Mouse (Mus musculus) testis, adult 2 months (tissue): ENCODE measurements at regions not wholly inside any gene's neighbourhood (a gene's known extent, or its start where the extent isn't known, plus 50 kb on each side); places are given as distances from the start of the nearest gene placed in this dataset.

ENCODE experiments used
- H3K27ac ChIP-seq: fragments of 200-500 bp; 2 replicates; pipeline ENCODE4 v1.5.1; 2012; ENCODE audit warnings: low read depth, low read length; ENCODE audit not compliant: control insufficient read depth, insufficient read depth
- H3K27me3 ChIP-seq: fragments of 200-500 bp; 2 replicates; pipeline ENCODE4 v1.6.1; 2012; ENCODE audit warnings: mild to moderate bottlenecking, low read length, moderate library complexity; ENCODE audit not compliant: control insufficient read depth, insufficient read depth
- H3K36me3 ChIP-seq: fragments of 200-500 bp; 2 replicates; pipeline ENCODE4 v1.6.1; 2012; ENCODE audit warnings: mild to moderate bottlenecking, low read length; ENCODE audit not compliant: control insufficient read depth, insufficient read depth
- H3K4me1 ChIP-seq: fragments of 200-500 bp; 2 replicates; pipeline ENCODE4 v1.6.1; 2012; ENCODE audit warnings: low read length; ENCODE audit not compliant: control insufficient read depth, insufficient read depth
- H3K4me3 ChIP-seq: fragments of 200-500 bp; 2 replicates; pipeline ENCODE4 v1.5.1; 2012; ENCODE audit warnings: low read depth, mild to moderate bottlenecking, low read length, moderate library complexity, mixed read lengths; ENCODE audit not compliant: control insufficient read depth
- CTCF ChIP-seq: fragments of 200-500 bp; IDR thresholded peaks from 2 replicates; pipeline ENCODE4 v1.5.1; 2012; ENCODE audit warnings: low read depth, mild to moderate bottlenecking, inconsistent platforms, low read length, moderate library complexity; ENCODE audit not compliant: control insufficient read depth, insufficient read depth, insufficient replicate concordance
- POLR2A ChIP-seq: fragments of 200-500 bp; IDR thresholded peaks from 2 replicates; pipeline ENCODE4 v1.6.1; 2012; ENCODE audit warnings: low read depth, mild to moderate bottlenecking, inconsistent platforms, low read length, moderate library complexity; ENCODE audit not compliant: control insufficient read depth

- TF ChIP-seq POLR2A (no peak), CTCF (no peak)
- Histone ChIP-seq H3K36me3 (no peaks in the 10 kb centered on the region), H3K27me3 (no peaks in the 10 kb centered on the region), H3K4me1 (peaks cover 2% of the 10 kb centered on the region; the same call in 1 of the 2 replicates), H3K27ac (no peak overlapping the region), H3K4me3 (no peak overlapping the region)
These were observed 62.0 kb upstream of the Calm2 start for GRCm38 (mm10) chr17:87508582-87509253.

DNA sequence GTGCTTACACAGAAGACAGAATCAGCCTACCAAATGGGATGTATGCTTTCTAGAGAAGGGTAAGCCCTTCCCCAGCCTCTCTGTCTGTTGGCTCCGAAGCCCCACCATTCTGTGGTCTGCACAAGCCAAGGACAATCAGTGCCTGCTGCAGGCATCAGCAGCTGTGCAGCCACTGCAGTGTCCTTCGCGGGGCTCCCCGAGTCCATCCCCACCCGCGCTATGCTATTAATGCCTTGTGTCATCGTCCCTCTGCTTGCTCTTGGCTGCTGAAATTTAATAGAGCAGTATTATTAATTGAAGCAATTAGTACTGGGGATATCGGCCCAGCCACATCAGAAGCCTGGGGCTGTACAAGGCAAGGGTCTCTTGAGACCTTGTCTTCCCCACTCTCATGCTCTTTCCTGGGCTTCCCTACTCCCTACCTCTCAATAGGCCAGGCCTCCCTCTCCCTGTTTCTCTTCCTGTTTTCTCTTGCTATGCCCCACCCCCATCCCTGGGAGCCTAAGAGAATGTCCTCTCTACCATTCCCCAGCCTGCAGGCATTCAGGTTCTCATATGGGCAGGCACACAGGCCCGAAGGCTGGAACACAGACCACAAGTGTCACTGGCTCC is 65.4 kb upstream of the Calm2 start:
- Histone ChIP-seq H3K4me3 (no peak overlapping the region), H3K27me3 (no peaks in the 10 kb centered on the region), H3K27ac (no peak overlapping the region), H3K36me3 (no peaks in the 10 kb centered on the region), H3K4me1 (no peaks in the 10 kb centered on the region; the same call in 1 of the 2 replicates)
- no peak for TF ChIP-seq POLR2A
- no peak for TF ChIP-seq CTCF

GRCm38 (mm10) chr17:87513822-87514221 is 67.1 kb upstream of the Calm2 start:
- Histone ChIP-seq H3K4me1 (no peaks in the 10 kb centered on the region; the same call in 1 of the 2 replicates), H3K27me3 (no peaks in the 10 kb centered on the region), H3K4me3 (no peak overlapping the region)

GRCm38 (mm10) chr17:87514366-87515126 is 67.8 kb upstream of the Calm2 start:
- Histone ChIP-seq H3K27me3 (no peaks in the 10 kb centered on the region), H3K4me3 (no peak overlapping the region), H3K4me1 (no peaks in the 10 kb centered on the region; the same call in 1 of the 2 replicates), H3K27ac (no peak overlapping the region), H3K36me3 (no peaks in the 10 kb centered on the region)
- no peak for TF ChIP-seq POLR2A
- no peak for TF ChIP-seq CTCF

More at GRCm38 (mm10) chr17:87513822-87514221, 67.1 kb upstream of the Calm2 start:
- H3K27ac ChIP-seq = no peak overlapping the region
- no peaks in the 10 kb centered on the region for H3K36me3 ChIP-seq
- TF ChIP-seq CTCF = no peak
- no peak for TF ChIP-seq POLR2A

- no peak for TF ChIP-seq CTCF
- no peak for TF ChIP-seq POLR2A
- Histone ChIP-seq H3K4me3 (no peak overlapping the region), H3K36me3 (no peaks in the 10 kb centered on the region), H3K27ac (no peak overlapping the region), H3K27me3 (no peaks in the 10 kb centered on the region), H3K4me1 (no peaks in the 10 kb centered on the region; the same call in 1 of the 2 replicates)
These were observed 70.5 kb upstream of the Calm2 start for GRCm38 (mm10) chr17:87517258-87517657.

DNA sequence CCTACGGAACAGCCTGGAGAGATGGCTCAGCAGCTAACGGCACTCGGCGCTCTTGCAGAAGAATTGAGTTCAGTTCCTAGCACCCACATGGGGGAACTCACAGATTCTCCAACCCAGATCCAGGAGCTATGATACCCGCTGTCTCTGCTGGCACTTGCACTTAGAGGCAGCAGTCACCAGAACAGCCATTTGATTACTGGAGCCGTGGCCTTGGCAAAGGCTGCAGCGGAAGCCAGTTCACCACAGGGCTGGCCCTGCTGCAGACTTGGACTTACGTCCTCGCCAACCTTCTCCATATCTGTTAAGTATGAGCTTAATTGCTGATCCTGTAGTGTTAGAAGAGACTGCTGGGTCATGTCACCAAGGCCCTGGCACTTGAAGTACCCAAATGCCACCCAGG is 72.7 kb upstream of the Calm2 start:
- Histone ChIP-seq H3K36me3 (no peaks in the 10 kb centered on the region), H3K4me1 (no peaks in the 10 kb centered on the region), H3K27me3 (no peaks in the 10 kb centered on the region), H3K27ac (no peak overlapping the region), H3K4me3 (no peak overlapping the region)
- TF ChIP-seq CTCF (no peak), POLR2A (no peak)

DNA sequence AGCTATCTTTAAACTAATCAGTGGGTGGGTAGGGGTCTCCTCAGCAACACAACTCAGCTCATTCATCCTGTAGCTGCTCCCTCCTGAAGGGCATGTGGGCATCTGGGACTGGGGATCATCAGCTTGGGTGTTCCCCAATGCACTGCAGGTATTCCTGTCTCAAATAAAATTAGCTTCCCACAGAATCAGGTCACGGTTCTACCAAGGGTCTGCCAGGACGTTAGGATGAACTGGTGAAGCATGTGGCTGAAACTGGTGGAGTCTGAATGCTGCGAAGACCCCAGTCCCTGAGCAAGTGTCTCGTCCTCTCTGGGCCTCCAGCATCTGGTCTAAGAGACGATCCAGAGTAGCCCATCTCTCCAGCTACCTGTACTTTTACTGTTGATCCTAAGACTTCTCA is 74.1 kb upstream of the Calm2 start:
- no peak for TF ChIP-seq POLR2A
- TF ChIP-seq CTCF = no peak
- H3K27ac ChIP-seq = no peak overlapping the region
- H3K27me3 ChIP-seq = no peaks in the 10 kb centered on the region
- H3K36me3 ChIP-seq = no peaks in the 10 kb centered on the region
- H3K4me1 ChIP-seq = no peaks in the 10 kb centered on the region
- H3K4me3 ChIP-seq = no peak overlapping the region
